Mouse (Mus musculus): Measurements from ENCODE around the gene Hic1.

GRCm38 (mm10) chr11:75194850-75195461, 25.6 kb upstream of the Hic1 start:
- TF ChIP-seq POLR2A (IDR thresholded peaks at IDR 0.05; ENCODE audit: insufficient read depth, low read depth, low read length) (no peak), CTCF (IDR thresholded peaks at IDR 0.05; ENCODE audit: insufficient read depth, low read depth, low read length) (no peak)

Measured in olfactory bulb, adult 2 months (tissue).